Mouse (Mus musculus): Measurements from ENCODE around the gene Cops7b. TPM values are rescaled to one million over a fixed set of nuclear protein-coding genes. Genes with fewer than 3 reads are reported as not detected.
"Not testable (repeated sequence)": the region's sequence is repeated elsewhere in the genome, so short reads cannot be mapped to it uniquely, and the experiment has no call there.

The Cops7b gene
- polyA plus RNA-seq (2015; fragmentation: Nextera tagmentation; extraction: Ambion mirVana), result 21.7 and 25.3 TPM in 2 replicates

- peak within 1 kb of the TSS; percentile 66 for H3K4me3 ChIP-seq
- peaks cover 19% of the 10 kb centered on the region for H3K4me1 ChIP-seq (replicated peaks)
- no peaks in the 10 kb centered on the region for H3K9me3 ChIP-seq (replicated peaks)
- peak within 1 kb of the TSS; percentile 75 for H3K9ac ChIP-seq
- no peaks in the 10 kb centered on the region for H3K36me3 ChIP-seq
- no peaks in the 10 kb centered on the region for H3K27me3 ChIP-seq
- H3K27ac ChIP-seq, result peak within 1 kb of the TSS; percentile 70
- 1% methylated on average over 26 of the region's 26 CpGs for WGBS
- ATAC-seq (replicated peaks; ENCODE audit: insufficient number of reproducible peaks, insufficient read depth, low FRiP score, low read depth), result peak; percentile 95
- peak within 1 kb of the TSS; percentile 68 for H3K4me2 ChIP-seq
These were observed at the start of gene Cops7b, which contains the start of gene Pde6d for GRCm38 (mm10) chr1:86582451-86583096. Gene Cops7b, plus strand, starts transcription at chr1:86582904. Gene Pde6d, minus strand, starts transcription at chr1:86582629.

DNA sequence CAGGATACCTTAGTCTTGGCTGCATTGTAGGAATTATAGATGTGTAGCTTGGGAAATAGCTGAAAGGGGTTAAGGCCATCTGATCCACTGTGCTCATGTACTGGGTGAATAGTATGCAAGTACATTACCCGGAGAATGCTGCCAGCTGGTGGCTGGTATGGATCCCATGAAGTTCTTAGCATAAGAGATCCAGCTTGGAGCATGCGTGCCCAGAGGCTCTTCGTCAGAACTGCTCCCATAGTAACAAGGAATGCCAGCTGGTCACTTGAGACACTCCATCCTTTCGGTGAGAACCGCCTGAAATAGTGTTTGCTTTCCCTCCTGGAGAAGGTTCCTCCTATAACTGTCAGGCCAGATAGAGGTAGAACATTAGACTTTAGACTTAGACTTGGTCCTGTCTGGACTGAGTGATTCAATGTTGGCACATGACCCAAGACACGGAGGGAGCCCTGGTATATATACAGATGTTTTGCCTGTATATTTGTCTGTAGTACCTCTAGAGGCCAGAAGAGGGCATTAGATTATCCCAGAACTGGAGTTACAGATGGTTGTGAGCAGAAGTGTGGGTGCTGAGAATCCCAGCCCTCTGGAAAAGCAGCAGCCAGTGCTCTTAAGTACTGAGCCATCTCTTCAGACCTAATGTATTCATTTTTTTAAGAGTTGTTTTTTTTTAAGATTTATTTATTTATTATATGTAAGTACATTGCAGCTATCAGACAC lies 49.1 kb upstream of the Cops7b start:
- H3K4me2 ChIP-seq, result no peak overlapping the region
- 83% methylated on average over 6 of the region's 6 CpGs for WGBS
- no peak for ATAC-seq (replicated peaks; ENCODE audit: insufficient number of reproducible peaks, insufficient read depth, low FRiP score, low read depth)
- no peaks in the 10 kb centered on the region for H3K9me3 ChIP-seq (replicated peaks)
- no peak overlapping the region for H3K27ac ChIP-seq
- no peak overlapping the region for H3K9ac ChIP-seq
- peaks cover 34% of the 10 kb centered on the region for H3K4me1 ChIP-seq (replicated peaks)
- H3K36me3 ChIP-seq, result peaks cover 20% of the 10 kb centered on the region
- H3K4me3 ChIP-seq, result no peak overlapping the region
- no peaks in the 10 kb centered on the region for H3K27me3 ChIP-seq

DNA sequence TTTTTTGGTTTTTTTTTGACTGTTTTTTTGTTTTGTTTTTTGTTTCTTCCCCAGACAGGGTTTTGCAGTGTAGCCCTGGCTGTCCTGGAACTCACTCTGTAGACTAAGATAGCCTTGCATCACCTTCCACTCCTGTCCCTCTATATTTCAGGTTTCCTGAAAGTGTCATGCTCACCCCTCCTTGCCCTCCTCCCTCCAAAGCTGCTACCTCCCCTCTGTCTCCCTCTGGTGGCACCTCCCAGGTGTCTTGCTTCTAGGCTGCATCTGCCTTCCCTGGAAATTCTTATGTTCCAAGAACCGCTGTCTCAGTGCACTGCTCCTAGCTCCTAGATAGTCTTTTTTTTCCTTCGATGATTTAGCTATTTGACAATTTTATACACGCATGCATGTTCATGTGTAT lies 44.3 kb upstream of the Cops7b start:
- Histone ChIP-seq H3K4me1 (replicated peaks) (no peaks in the 10 kb centered on the region), H3K4me2 (no peak overlapping the region), H3K27ac (no peak overlapping the region), H3K36me3 (peaks cover 18% of the 10 kb centered on the region), H3K27me3 (no peaks in the 10 kb centered on the region), H3K9ac (no peak overlapping the region), H3K4me3 (no peak overlapping the region), H3K9me3 (replicated peaks) (no peaks in the 10 kb centered on the region)
- ATAC-seq (replicated peaks; ENCODE audit: insufficient number of reproducible peaks, insufficient read depth, low FRiP score, low read depth), result no peak
- 61% methylated on average over 3 of the region's 3 CpGs for WGBS

DNA sequence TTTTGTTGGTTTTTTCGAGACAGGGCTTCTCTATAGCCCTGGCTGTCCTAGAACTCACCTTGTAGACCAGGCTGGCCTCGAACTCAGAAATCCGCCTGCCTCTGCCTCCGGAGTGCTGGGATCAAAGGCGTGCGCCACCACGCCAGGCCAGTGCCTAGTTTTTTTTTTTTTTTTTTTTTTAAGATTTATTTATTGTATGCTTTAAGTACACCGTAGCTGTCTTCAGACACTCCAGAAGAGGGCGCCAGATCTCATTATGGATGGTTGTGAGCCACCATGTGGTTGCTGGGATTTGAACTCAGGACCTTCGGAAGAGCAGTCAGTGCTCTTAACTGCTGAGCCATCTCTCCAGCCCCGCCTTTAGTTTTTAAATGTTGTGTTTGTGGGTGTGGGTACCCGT lies 43.1 kb upstream of the Cops7b start:
- H3K9ac ChIP-seq; H3K4me1 ChIP-seq (replicated peaks); H3K9me3 ChIP-seq (replicated peaks); H3K27ac ChIP-seq; ATAC-seq (replicated peaks; ENCODE audit: insufficient number of reproducible peaks, insufficient read depth, low FRiP score, low read depth); H3K27me3 ChIP-seq; H3K4me3 ChIP-seq; H3K4me2 ChIP-seq: not testable (repeated sequence)
- H3K36me3 ChIP-seq, result peaks cover 30% of the 10 kb centered on the region
- 86% methylated on average over 12 of the region's 12 CpGs for WGBS

GRCm38 (mm10) chr1:86542584-86542983 lies 40.1 kb upstream of the Cops7b start:
- Histone ChIP-seq H3K4me2 (no peak overlapping the region), H3K27ac (no peak overlapping the region), H3K9ac (no peak overlapping the region), H3K9me3 (replicated peaks) (no peaks in the 10 kb centered on the region), H3K36me3 (peaks cover 44% of the 10 kb centered on the region), H3K4me3 (no peak overlapping the region), H3K4me1 (replicated peaks) (no peaks in the 10 kb centered on the region), H3K27me3 (no peaks in the 10 kb centered on the region)
- ATAC-seq (replicated peaks; ENCODE audit: insufficient number of reproducible peaks, insufficient read depth, low FRiP score, low read depth), result no peak
- 85% methylated on average over 2 of the region's 2 CpGs for WGBS

DNA sequence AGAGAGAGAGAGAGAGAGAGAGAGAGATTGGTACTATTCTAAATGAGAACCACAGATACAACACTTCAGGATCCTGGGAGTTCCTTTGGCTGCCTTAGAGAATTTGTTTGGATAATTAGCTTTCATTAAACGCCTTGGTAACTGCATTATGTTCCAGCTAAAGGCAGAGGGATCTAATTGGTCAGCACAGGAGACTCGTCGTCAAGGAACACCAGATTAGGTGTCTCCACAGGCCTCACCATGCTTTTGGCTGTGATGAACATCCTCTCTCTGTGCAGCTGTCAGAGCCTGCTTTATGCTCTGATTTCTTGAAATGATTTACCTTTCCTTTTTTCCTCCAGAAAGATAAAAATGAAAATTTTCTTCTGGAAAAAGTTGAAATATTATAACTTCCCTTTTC lies 35.9 kb upstream of the Cops7b start:
- Histone ChIP-seq H3K4me3 (no peak overlapping the region), H3K9ac (no peak overlapping the region), H3K4me2 (no peak overlapping the region), H3K9me3 (replicated peaks) (no peaks in the 10 kb centered on the region), H3K4me1 (replicated peaks) (no peaks in the 10 kb centered on the region; the same call in 1 of the 2 replicates), H3K27ac (no peak overlapping the region), H3K27me3 (no peaks in the 10 kb centered on the region), H3K36me3 (peaks cover 41% of the 10 kb centered on the region)
- ATAC-seq (replicated peaks; ENCODE audit: insufficient number of reproducible peaks, insufficient read depth, low FRiP score, low read depth), result no peak
- WGBS, result 73% methylated on average over 3 of the region's 3 CpGs

GRCm38 (mm10) chr1:86551299-86551698 lies 31.4 kb upstream of the Cops7b start:
- Histone ChIP-seq H3K9me3 (replicated peaks) (no peaks in the 10 kb centered on the region), H3K27me3 (no peaks in the 10 kb centered on the region), H3K4me1 (replicated peaks) (no peaks in the 10 kb centered on the region; the same call in 1 of the 2 replicates), H3K4me2 (no peak overlapping the region), H3K27ac (no peak overlapping the region), H3K4me3 (no peak overlapping the region), H3K9ac (no peak overlapping the region), H3K36me3 (0 out of 2 replicates have a peak, but pooled peaks cover 5% of the 10 kb centered on the region)
- WGBS, result 64% methylated on average over 4 of the region's 4 CpGs
- no peak for ATAC-seq (replicated peaks; ENCODE audit: insufficient number of reproducible peaks, insufficient read depth, low FRiP score, low read depth)

- no peak overlapping the region for H3K9ac ChIP-seq
- no peak overlapping the region for H3K4me2 ChIP-seq
- H3K27me3 ChIP-seq, result no peaks in the 10 kb centered on the region
- ATAC-seq (replicated peaks; ENCODE audit: insufficient number of reproducible peaks, insufficient read depth, low FRiP score, low read depth), result no peak
- H3K36me3 ChIP-seq, result 0 out of 2 replicates have a peak, but pooled peaks cover 5% of the 10 kb centered on the region
- H3K27ac ChIP-seq, result no peak overlapping the region
- 38% methylated on average over 2 of the region's 2 CpGs for WGBS
- H3K4me1 ChIP-seq (replicated peaks), result no peaks in the 10 kb centered on the region; the same call in 1 of the 2 replicates
- no peak overlapping the region for H3K4me3 ChIP-seq
- no peaks in the 10 kb centered on the region for H3K9me3 ChIP-seq (replicated peaks)
These were observed 30.8 kb upstream of the Cops7b start for GRCm38 (mm10) chr1:86551877-86552276.

DNA sequence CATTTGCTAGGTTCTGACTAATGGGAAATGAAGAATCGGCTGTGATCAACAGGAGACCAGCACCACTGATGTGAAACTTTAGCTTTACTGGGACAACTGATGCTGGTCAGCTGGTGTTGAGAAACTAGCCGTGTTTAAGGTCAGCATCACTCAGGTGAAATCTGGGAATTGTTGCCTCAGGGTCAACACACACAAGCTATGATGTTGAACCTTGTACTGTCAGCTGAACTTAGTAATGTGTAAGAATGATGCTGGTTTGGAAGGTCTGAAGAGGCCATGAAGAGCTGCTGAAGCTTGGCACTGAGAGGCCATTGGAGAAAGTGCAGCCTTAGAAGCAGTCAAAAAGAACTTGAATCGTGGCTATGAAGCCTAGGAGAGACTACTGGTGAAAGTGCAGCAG lies 27.0 kb upstream of the Cops7b start:
- Histone ChIP-seq H3K36me3 (no peaks in the 10 kb centered on the region), H3K4me2 (no peak overlapping the region), H3K27me3 (no peaks in the 10 kb centered on the region), H3K4me3 (no peak overlapping the region), H3K9ac (no peak overlapping the region), H3K4me1 (replicated peaks) (no peaks in the 10 kb centered on the region; the same call in 1 of the 2 replicates), H3K9me3 (replicated peaks) (no peaks in the 10 kb centered on the region), H3K27ac (no peak overlapping the region)
- ATAC-seq (replicated peaks; ENCODE audit: insufficient number of reproducible peaks, insufficient read depth, low FRiP score, low read depth), result no peak
- 90% methylated on average over 3 of the region's 3 CpGs for WGBS

GRCm38 (mm10) chr1:86557872-86558271 lies 24.8 kb upstream of the Cops7b start:
- H3K27ac ChIP-seq, result 0 out of 2 replicates have a peak overlapping the region, but pooled peaks have one; percentile 6
- WGBS, result 46% methylated on average over 7 of the region's 7 CpGs
- H3K36me3 ChIP-seq, result peaks cover 4% of the 10 kb centered on the region; the same call in 1 of the 2 replicates
- H3K27me3 ChIP-seq, result no peaks in the 10 kb centered on the region
- H3K9ac ChIP-seq, result no peak overlapping the region
- H3K9me3 ChIP-seq (replicated peaks), result no peaks in the 10 kb centered on the region
- H3K4me2 ChIP-seq, result no peak overlapping the region
- peak; percentile 50; the same call in 1 of the 2 replicates for ATAC-seq (replicated peaks; ENCODE audit: insufficient number of reproducible peaks, insufficient read depth, low FRiP score, low read depth)
- no peaks in the 10 kb centered on the region for H3K4me1 ChIP-seq (replicated peaks)
- H3K4me3 ChIP-seq, result no peak overlapping the region

GRCm38 (mm10) chr1:86559232-86559631 lies 23.5 kb upstream of the Cops7b start:
- no peaks in the 10 kb centered on the region for H3K27me3 ChIP-seq
- H3K4me1 ChIP-seq (replicated peaks), result no peaks in the 10 kb centered on the region
- H3K36me3 ChIP-seq, result peaks cover 15% of the 10 kb centered on the region; the same call in 1 of the 2 replicates
- no peak for ATAC-seq (replicated peaks; ENCODE audit: insufficient number of reproducible peaks, insufficient read depth, low FRiP score, low read depth)
- 0 out of 2 replicates have a peak overlapping the region, but pooled peaks have one; percentile 0 for H3K27ac ChIP-seq
- H3K9ac ChIP-seq, result no peak overlapping the region
- no peak overlapping the region for H3K4me2 ChIP-seq
- no peaks in the 10 kb centered on the region for H3K9me3 ChIP-seq (replicated peaks)
- WGBS, result 68% methylated on average over 3 of the region's 3 CpGs
- no peak overlapping the region for H3K4me3 ChIP-seq

Measured in heart, embryonic 15.5 days (tissue).